Mouse (Mus musculus) lung, embryonic 14.5 days (tissue): ENCODE data around the gene P4htm. TPM values are rescaled to one million over a fixed set of nuclear protein-coding genes. Genes with fewer than 3 reads are reported as not detected.

Experiments
- ATAC-seq: fragments of 200-750 bp; cut with Nextera tagmentation; 2 replicates; pipeline ENCODE4 v1.8.0; 2017; ENCODE audit warnings: mild to moderate bottlenecking, moderate TSS enrichment, moderate library complexity; ENCODE audit not compliant: insufficient read depth
- DNase-seq: peaks from one replicate; pipeline ENCODE4 v3.0.0-alpha.2; 2015
- H3K27ac ChIP-seq: fragments of 300-500 bp; sonication (generic); 2 replicates; pipeline ENCODE4 v1.5.1; 2014; ENCODE audit warnings: low read depth, mild to moderate bottlenecking, moderate library complexity
- H3K27me3 ChIP-seq: fragments of 300-500 bp; sonication (generic); 2 replicates; pipeline ENCODE4 v1.6.1; 2014; ENCODE audit warnings: low read length, control low read depth; ENCODE audit not compliant: insufficient read depth
- H3K36me3 ChIP-seq: fragments of 300-500 bp; sonication (generic); 2 replicates; pipeline ENCODE4 v1.6.1; 2014; ENCODE audit warnings: control low read depth; ENCODE audit not compliant: insufficient read depth
- H3K4me1 ChIP-seq: fragments of 300-500 bp; sonication (generic); 2 replicates; pipeline ENCODE4 v1.6.1; 2014; ENCODE audit warnings: antibody characterized with exemption, control low read depth; ENCODE audit not compliant: insufficient read depth
- H3K4me2 ChIP-seq: fragments of 300-500 bp; sonication (generic); 2 replicates; pipeline ENCODE4 v1.6.1; 2014; ENCODE audit warnings: mild to moderate bottlenecking
- H3K4me3 ChIP-seq: fragments of 300-500 bp; sonication (generic); 2 replicates; pipeline ENCODE4 v1.5.1; 2014; ENCODE audit warnings: low read depth, low read length
- H3K9ac ChIP-seq: fragments of 300-500 bp; sonication (generic); 2 replicates; pipeline ENCODE4 v1.6.1; 2014
- H3K9me3 ChIP-seq: fragments of 300-500 bp; sonication (generic); 2 replicates; pipeline ENCODE4 v1.6.1; 2016; ENCODE audit warnings: low read depth, low read length, control low read depth
- CTCF ChIP-seq: IDR thresholded peaks from 2 replicates; pipeline ENCODE4 v1.5.1; 2016; ENCODE audit warnings: antibody characterized with exemption, low read depth
- WGBS: fragments of 180-500 bp; shearing (Covaris S2); extraction: QIAGEN DNeasy Blood & Tissue Kit; methylation state at CpG from one replicate; pipeline ENCODE4 v1.1.7; 2014; 5-methylcytosine and 5-hydroxymethylcytosine counted together
- polyA plus RNA-seq: library from polyadenylated mRNA; unstranded; fragments of >200 nt; fragmentation: Nextera tagmentation; extraction: Ambion mirVana; gene quantifications from 2 replicates; pipeline ENCODE4 v1.2.1, GENCODE M21; 2014

P4htm gene
- polyA plus RNA-seq, 1 experiment from 2014 or later, result 6.1 TPM

- DNase-seq (peak; percentile 84), ATAC-seq (peak; percentile 32)
- TF ChIP-seq CTCF, result no peak
- Histone ChIP-seq H3K27ac (peak overlapping the region; percentile 93), H3K4me1 (peaks cover 15% of the 10 kb centered on the region), H3K27me3 (no peaks in the 10 kb centered on the region), H3K9ac (peak overlapping the region; percentile 87), H3K4me3 (peak overlapping the region; percentile 65), H3K4me2 (peak overlapping the region; percentile 85), H3K36me3 (peaks cover 37% of the 10 kb centered on the region), H3K9me3 (no peaks in the 10 kb centered on the region)
- WGBS, result under 1% methylated on average over 24 of the region's 24 CpGs
Measured at GRCm38 (mm10) chr9:108577934-108578544, 19.4 kb downstream of the P4htm start.

- Histone ChIP-seq H3K4me3 (peak overlapping the region; percentile 65), H3K4me2 (peak overlapping the region; percentile 85), H3K9ac (peak overlapping the region; percentile 87), H3K36me3 (peaks cover 47% of the 10 kb centered on the region), H3K9me3 (no peaks in the 10 kb centered on the region), H3K4me1 (peaks cover 15% of the 10 kb centered on the region), H3K27me3 (no peaks in the 10 kb centered on the region), H3K27ac (peak overlapping the region; percentile 12; the same call in 1 of the 2 replicates)
- no peak for ATAC-seq
- 40% methylated on average over 6 of the region's 6 CpGs for WGBS
- DNase-seq, result no peak
- no peak for TF ChIP-seq CTCF
Measured at GRCm38 (mm10) chr9:108577025-108577424, 20.4 kb downstream of the P4htm start.

GRCm38 (mm10) chr9:108575321-108576297 is 21.9 kb downstream of the P4htm start:
- H3K36me3 ChIP-seq, result peaks cover 61% of the 10 kb centered on the region

GRCm38 (mm10) chr9:108574921-108575320 is 22.5 kb downstream of the P4htm start:
- no peak overlapping the region for H3K4me3 ChIP-seq
- peaks cover 63% of the 10 kb centered on the region for H3K36me3 ChIP-seq
- DNase-seq (no peak), ATAC-seq (no peak)
- H3K27me3 ChIP-seq, result no peaks in the 10 kb centered on the region
- no peak for TF ChIP-seq CTCF
- no peak overlapping the region for H3K9ac ChIP-seq
- peaks cover 19% of the 10 kb centered on the region for H3K4me1 ChIP-seq
- H3K27ac ChIP-seq, result no peak overlapping the region
- WGBS, result 81% methylated on average over 12 of the region's 12 CpGs
- no peak overlapping the region for H3K4me2 ChIP-seq
- no peaks in the 10 kb centered on the region for H3K9me3 ChIP-seq

More at GRCm38 (mm10) chr9:108575321-108576297, 21.9 kb downstream of the P4htm start:
- H3K27ac ChIP-seq, result no peak overlapping the region
- H3K9ac ChIP-seq, result no peak overlapping the region
- ATAC-seq, result no peak
- H3K4me1 ChIP-seq, result peaks cover 16% of the 10 kb centered on the region
- WGBS, result 72% methylated on average over 37 of the region's 37 CpGs
- H3K27me3 ChIP-seq, result no peaks in the 10 kb centered on the region
- no peak overlapping the region for H3K4me3 ChIP-seq
- no peak for DNase-seq
- TF ChIP-seq CTCF, result no peak
- H3K9me3 ChIP-seq, result no peaks in the 10 kb centered on the region
- no peak overlapping the region for H3K4me2 ChIP-seq

GRCm38 (mm10) chr9:108573774-108574690 is 23.4 kb downstream of the P4htm start:
- H3K4me1 ChIP-seq, result peaks cover 18% of the 10 kb centered on the region
- 51% methylated on average over 26 of the region's 26 CpGs for WGBS

GRCm38 (mm10) chr9:108572321-108572720 is 25.1 kb downstream of the P4htm start:
- peaks cover 63% of the 10 kb centered on the region for H3K36me3 ChIP-seq
- peaks cover 23% of the 10 kb centered on the region for H3K4me1 ChIP-seq
- no peak for TF ChIP-seq CTCF
- 71% methylated on average over 10 of the region's 10 CpGs for WGBS
- H3K4me2 ChIP-seq, result no peak overlapping the region
- no peaks in the 10 kb centered on the region for H3K9me3 ChIP-seq
- H3K27me3 ChIP-seq, result no peaks in the 10 kb centered on the region
- no peak overlapping the region for H3K27ac ChIP-seq
- no peak overlapping the region for H3K4me3 ChIP-seq
- H3K9ac ChIP-seq, result no peak overlapping the region
- ATAC-seq, result no peak
- DNase-seq, result no peak

More at GRCm38 (mm10) chr9:108573774-108574690, 23.4 kb downstream of the P4htm start:
- DNase-seq (peak; percentile 72), ATAC-seq (no peak)
- no peak overlapping the region for H3K4me2 ChIP-seq
- no peak overlapping the region for H3K27ac ChIP-seq
- no peaks in the 10 kb centered on the region for H3K9me3 ChIP-seq
- TF ChIP-seq CTCF, result peak; percentile 80
- H3K9ac ChIP-seq, result no peak overlapping the region; the same call in 1 of the 2 replicates
- peaks cover 63% of the 10 kb centered on the region for H3K36me3 ChIP-seq
- no peak overlapping the region for H3K4me3 ChIP-seq
- no peaks in the 10 kb centered on the region for H3K27me3 ChIP-seq
